Mouse (Mus musculus): ENCODE measurements around the gene Adh7.

GRCm38 (mm10) chr3:138222511-138222910, 5.0 kb downstream of the Adh7 start:
- TF ChIP-seq POLR2AphosphoS2 (IDR thresholded peaks at IDR 0.05; ENCODE audit: low read length) (no peak), TAL1 (IDR thresholded peaks at IDR 0.05; ENCODE audit: low read length) (no peak), POLR2AphosphoS5 (IDR thresholded peaks at IDR 0.05; ENCODE audit: borderline replicate concordance, low read depth, low read length) (no peak)
